Mouse (Mus musculus) granulocyte monocyte progenitor cell, adult 5-6 weeks (primary cell): ENCODE measurements at regions not wholly inside any gene's neighbourhood (a gene's known extent, or its start where the extent isn't known, plus 50 kb on each side); places are given as distances from the start of the nearest gene placed in this dataset.
"Not testable (repeated sequence)": the region's sequence is repeated elsewhere in the genome, so short reads cannot be mapped to it uniquely, and the experiment has no call there.

Experiments
- ATAC-seq: replicated peaks from 2 replicates; pipeline ENCODE4 v1.8.0; 2016; ENCODE audit warnings: mild to moderate bottlenecking, moderate TSS enrichment, inconsistent platforms; ENCODE audit not compliant: poor library complexity, severe bottlenecking

DNA sequence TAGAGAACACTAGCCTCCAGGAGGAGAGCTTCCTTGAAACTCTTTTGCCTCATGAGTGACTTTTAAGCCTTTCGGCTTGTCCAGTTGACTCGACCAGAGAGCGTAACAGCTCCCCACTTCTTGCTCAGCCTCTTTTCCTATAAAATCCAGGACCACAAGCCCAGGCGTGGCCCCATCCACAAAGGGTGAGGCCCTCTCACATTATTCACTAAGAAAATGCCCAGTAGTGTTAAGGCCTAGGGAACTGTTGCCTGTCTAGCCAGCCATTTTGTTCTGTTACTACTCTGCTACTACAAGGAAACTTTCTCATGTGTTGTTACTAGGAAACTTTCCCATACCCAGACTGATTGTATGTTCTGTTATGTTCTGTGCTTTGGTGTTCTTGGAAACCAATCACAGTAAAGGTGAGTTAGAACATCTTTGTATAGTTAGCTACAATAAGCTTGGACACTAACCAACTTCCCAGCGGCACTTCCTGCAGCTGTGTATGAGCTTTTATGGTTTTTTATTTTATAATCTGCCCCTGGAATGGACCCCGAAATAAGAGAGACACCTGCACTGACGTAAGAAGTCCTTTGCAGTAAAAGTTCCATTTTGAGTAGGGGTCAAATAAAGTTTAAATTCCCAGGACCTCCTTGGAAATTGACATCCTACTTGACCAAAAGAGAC is 162.1 kb downstream of the Akr1d1 start:
- ATAC-seq: no peak

DNA sequence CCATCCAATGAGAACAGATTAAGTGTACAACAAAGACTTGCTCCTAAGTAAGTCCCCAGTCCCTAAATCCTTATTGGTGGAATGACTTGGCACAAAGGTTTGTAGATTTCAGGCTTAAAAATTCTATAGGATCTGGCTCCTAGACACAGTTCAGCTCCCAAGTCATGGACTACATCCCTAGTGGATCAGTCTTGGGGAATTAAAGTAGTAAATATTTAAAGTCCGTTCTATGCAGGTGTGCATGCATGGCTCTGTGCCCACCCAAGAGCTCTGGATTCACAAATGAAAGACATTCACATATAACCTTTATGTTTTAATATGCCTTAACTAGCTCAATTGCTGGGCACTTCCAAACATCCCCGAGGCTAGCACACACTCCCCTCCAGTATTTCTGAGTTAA is 162.8 kb downstream of the Akr1d1 start:
- ATAC-seq: no peak

DNA sequence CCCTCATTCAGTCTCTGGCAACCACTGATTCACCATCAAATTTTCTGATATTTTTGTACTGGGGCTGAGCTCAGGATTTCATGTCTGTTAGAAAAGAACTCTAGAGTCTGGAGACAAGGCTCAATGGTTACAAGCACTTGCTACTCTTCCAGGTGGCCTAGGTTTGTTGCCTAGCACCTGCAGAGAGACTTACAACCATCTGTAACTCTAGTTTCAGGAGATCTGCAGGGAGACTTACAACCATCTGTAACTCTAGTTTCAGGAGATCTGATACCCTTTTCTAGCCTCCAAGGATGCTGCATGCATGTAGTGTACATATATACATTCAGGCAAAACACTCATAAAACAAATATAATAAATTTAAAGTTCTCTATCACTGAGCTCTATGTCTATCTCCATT is 166.1 kb downstream of the Akr1d1 start:
- ATAC-seq: no peak

- ATAC-seq: no peak
Measured at GRCm38 (mm10) chr6:37703946-37704345, 166.7 kb upstream of the Trim24 start.

GRCm38 (mm10) chr6:37705733-37706145 is 164.9 kb upstream of the Trim24 start:
- ATAC-seq: no peak

GRCm38 (mm10) chr6:37707671-37708070 is 162.9 kb upstream of the Trim24 start:
- not testable (repeated sequence) for ATAC-seq

- ATAC-seq: no peak
Measured at GRCm38 (mm10) chr6:37711766-37712165, 158.8 kb upstream of the Trim24 start.

DNA sequence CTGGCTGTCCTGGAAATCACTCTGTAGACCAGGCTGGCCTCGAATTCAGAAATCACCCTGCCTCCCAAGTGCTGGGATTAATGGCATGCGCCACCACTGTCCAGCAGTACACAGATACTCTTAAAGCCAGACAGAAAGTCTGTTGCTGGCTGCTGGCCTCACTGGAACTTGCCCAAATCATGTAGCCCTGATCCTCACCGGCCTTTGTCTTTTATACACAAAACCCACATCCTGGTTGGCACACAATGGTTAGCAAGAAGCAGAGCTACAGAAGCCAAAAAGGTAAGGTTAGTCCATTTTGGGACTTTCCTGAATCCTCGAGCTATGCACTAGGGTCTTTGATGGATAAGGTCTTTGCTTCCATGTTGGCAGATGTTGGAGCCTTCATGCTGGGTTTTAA is 157.2 kb upstream of the Trim24 start:
- no peak; the same call in 1 of the 2 replicates for ATAC-seq

DNA sequence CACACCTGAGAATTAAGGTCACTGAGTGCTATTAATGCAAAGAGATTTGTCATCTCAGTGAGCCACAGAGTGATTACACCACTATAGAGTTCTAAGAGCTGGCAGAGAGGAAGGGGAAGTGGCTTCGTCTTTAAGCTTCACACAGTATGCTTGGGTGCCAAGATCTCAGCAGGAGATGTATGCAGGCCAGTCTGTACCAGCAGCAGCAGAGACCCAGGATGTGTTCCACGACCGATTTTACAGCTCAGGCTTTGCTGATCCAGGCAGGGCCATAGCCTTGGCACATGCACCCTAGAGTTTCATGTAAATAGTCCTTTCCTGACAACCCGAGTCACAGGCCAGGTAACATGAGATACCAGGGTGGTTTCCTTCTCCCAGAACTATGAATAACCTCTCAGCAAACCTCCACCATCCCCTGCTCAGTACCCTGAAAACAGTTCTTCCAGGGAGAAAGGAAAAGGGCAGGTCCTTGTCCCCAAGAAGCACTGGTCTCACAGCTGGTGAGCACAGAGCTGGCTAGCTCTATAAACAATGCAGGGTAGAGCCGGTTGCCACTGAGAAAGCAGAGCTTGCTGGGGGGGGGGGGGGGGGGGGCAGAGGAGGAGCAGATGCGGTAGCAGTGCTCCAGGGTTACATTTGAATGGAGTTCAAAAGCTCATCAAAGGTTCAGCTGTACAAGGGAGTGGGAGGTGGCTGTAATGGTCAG is 156.2 kb upstream of the Trim24 start:
- ATAC-seq: peak; percentile 98

DNA sequence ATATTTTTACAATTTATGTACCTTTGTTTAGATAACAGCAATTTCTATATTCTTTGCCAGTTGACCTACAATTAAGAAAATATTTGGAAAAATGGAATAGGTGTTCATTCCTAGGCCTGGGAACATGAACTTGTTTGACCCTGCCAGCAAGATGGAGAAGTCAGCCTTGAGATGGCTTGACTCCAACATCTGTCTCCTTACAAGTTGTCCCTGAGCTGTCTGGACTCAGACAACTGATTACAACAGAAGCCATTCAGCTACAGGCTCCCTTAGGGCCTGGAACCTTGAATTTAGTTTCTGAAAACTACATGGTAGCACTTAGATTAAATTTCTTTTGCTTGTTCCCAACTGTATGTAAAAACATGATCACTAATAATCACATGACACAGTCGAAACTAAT is 148.9 kb upstream of the Trim24 start:
- no peak for ATAC-seq

- ATAC-seq: peak; percentile 98
Measured at GRCm38 (mm10) chr6:37723337-37723736, 147.3 kb upstream of the Trim24 start.

DNA sequence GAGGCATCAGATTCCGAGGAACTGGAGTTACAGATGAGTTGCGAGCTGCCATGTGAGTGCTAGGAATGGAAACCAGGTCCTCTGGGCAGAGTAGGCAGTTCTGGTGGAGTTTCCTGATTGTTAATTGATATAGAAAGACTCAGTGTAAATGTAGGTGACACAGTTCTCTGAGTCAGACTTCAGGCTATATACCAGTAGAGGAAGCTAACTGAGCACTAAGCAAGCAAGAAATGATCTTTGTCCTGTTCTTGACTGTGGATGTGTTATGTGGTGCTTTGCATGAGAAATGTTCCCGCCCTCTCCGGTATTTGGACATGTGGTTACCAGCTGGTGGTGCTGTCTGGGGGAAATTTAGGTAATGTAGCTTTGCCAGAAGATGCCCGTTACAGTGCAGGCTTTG is 146.4 kb upstream of the Trim24 start:
- no peak for ATAC-seq

DNA sequence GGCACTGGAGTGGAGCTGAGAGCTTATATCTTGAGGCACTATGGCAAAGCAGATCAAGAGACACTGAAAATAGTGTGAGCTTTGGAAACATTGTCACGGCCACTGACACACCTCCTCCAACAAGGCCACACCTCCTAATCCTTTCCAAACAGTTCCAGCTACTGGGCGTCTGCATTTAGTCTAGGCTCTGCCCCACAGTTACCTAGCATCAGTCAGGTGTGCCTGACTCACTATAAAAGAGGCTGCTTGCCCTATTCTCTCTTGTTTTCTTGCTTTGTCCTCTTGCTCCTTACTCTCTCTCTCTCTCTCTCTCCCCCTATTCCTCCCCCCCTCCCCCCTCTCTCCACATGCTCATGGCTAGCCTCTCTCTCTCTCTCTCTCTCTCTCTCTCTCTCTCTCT is 142.0 kb upstream of the Trim24 start:
- no peak for ATAC-seq

- no peak for ATAC-seq
Measured at GRCm38 (mm10) chr6:37729165-37729564, 141.4 kb upstream of the Trim24 start.

- ATAC-seq: no peak
Measured at GRCm38 (mm10) chr6:37730500-37731239, 139.9 kb upstream of the Trim24 start.

DNA sequence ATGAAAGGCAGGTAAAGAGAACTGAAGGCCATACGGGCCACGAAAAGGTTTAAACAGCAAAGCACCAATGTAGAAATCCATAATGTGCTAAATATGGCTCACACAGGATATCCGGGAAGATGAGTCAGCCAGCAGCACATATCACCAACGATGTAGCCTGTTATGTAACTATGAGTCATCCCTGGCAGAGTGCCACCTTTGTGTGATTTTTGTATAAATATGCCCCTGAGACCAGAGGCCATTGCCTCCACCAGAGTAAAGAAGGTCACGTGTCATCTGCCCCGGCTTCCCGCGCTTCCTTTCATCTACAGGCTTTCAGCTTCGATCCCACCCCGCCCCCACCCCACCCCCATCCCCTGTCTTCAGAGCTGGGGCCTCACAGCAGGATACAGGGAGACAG is 138.2 kb upstream of the Trim24 start:
- peak; percentile 98 for ATAC-seq

- ATAC-seq: peak; percentile 57
Measured at GRCm38 (mm10) chr6:37735288-37735961, 135.2 kb upstream of the Trim24 start.

GRCm38 (mm10) chr6:37735962-37736297 is 134.7 kb upstream of the Trim24 start:
- ATAC-seq: no peak

DNA sequence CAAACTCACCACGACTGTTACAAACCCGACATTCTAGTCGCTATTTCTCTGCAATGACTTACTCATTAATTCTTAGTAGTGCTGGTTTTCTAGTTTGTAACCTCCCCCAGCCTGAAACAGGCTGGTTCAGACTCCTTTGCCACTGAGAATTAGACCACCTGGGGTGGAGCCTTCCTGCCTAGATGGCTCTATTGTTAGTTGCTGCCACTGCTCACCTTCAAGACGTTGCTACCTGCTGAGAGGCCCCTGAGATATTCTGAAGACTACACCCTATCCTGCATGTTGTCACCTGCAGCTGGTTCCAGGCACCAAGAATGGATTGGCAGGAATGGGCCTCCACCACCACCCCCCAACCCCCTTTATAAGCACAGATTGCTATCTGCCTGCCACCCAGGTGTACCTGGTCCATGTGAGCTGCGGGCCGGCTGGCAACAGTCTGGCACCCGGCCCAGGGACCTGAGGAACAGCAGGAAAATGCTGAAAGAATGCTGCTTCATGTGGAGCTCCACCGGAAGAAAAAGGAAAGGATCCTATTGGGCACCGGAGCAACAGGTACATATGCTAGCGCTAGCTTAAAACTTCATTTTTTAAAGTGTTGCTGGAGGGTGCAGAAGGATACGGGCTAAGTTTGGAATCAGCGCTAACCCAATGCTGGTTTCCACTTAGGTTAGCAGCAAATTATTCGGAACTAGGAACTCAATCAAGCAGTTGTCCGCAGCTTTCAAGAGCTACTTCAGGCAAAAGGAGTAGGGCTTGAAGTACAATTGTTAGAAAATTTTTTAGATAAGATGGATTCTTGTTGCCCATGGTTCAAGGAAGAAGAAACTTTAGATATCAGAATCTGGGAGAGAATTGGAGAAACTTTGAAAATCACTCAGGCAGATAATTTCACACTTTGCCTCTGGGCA is 129.4 kb upstream of the Trim24 start:
- ATAC-seq: no peak

- not testable (repeated sequence) for ATAC-seq
Measured at GRCm38 (mm10) chr6:37741916-37742315, 128.7 kb upstream of the Trim24 start.
